Mouse (Mus musculus) MEL (cell line): ENCODE measurements around the gene Igdcc3. TPM values are rescaled to one million over a fixed set of nuclear protein-coding genes. Genes with fewer than 3 reads are reported as not detected.

Experiments
- DNase-seq: peaks from one replicate; pipeline ENCODE4 v3.0.0; 2011; ENCODE audit warnings: low read depth, low spot score
- H3K27ac ChIP-seq: 2 replicates; pipeline ENCODE4 v1.5.1; 2012; ENCODE audit warnings: low read depth, mild to moderate bottlenecking, control low read depth, low read length, moderate library complexity; ENCODE audit not compliant: control insufficient read depth
- H3K27me3 ChIP-seq, 2 experiments: fragments of 150-350 bp in 1 of 2; sonication (generic) in 1 of 2; 2 replicates each; pipeline ENCODE4 v1.6.1; 2012; ENCODE audit warnings: low read length in 2 of 2, mild to moderate bottlenecking in 2 of 2, improper control_type of control experiment in 1 of 2, moderate library complexity in 1 of 2; ENCODE audit not compliant: insufficient read depth in 2 of 2, control insufficient read depth in 1 of 2
- H3K36me3 ChIP-seq, 2 experiments: 2 replicates each; pipeline ENCODE4 v1.6.1; 2012 to 2014; ENCODE audit warnings: low read length in 2 of 2, improper control_type of control experiment in 1 of 2, inconsistent platforms in 1 of 2, mild to moderate bottlenecking in 1 of 2; ENCODE audit not compliant: insufficient read depth in 2 of 2, control insufficient read depth in 1 of 2
- H3K4me1 ChIP-seq, 2 experiments: fragments of 150-350 bp in 1 of 2; sonication (generic) in 1 of 2; 2 replicates each; pipeline ENCODE4 v1.6.1; 2012; ENCODE audit warnings: low read length in 2 of 2, improper control_type of control experiment in 1 of 2, mild to moderate bottlenecking in 1 of 2; ENCODE audit not compliant: insufficient read depth in 2 of 2, control insufficient read depth in 1 of 2
- H3K4me3 ChIP-seq, 2 experiments: fragments of 150-350 bp in 1 of 2; sonication (generic) in 1 of 2; 2 replicates each; pipeline ENCODE4 v1.5.1; 2012; ENCODE audit warnings: low read depth in 2 of 2, low read length in 2 of 2, mild to moderate bottlenecking in 2 of 2, moderate library complexity in 2 of 2, control low read depth in 1 of 2, improper control_type of control experiment in 1 of 2; ENCODE audit not compliant: control insufficient read depth in 1 of 2, insufficient read depth in 1 of 2
- H3K79me2 ChIP-seq: 2 replicates; pipeline ENCODE4 v1.6.1; 2012; ENCODE audit warnings: mild to moderate bottlenecking, low read length, moderate library complexity; ENCODE audit not compliant: control insufficient read depth, poor library complexity, insufficient read depth
- H3K9ac ChIP-seq: 2 replicates; pipeline ENCODE4 v1.6.1; 2012; ENCODE audit warnings: low read depth, mild to moderate bottlenecking, control low read depth, low read length, moderate library complexity; ENCODE audit not compliant: control insufficient read depth, poor library complexity, severe bottlenecking
- H3K9me3 ChIP-seq: fragments of 150-350 bp; sonication (generic); replicated peaks from 2 replicates; pipeline ENCODE4 v1.6.1; 2012; ENCODE audit warnings: mild to moderate bottlenecking, low read length, improper control_type of control experiment, moderate library complexity; ENCODE audit not compliant: insufficient read depth
- BHLHE40 ChIP-seq: IDR thresholded peaks from 2 replicates; pipeline ENCODE4 v1.6.1; 2012; ENCODE audit warnings: low read depth, mild to moderate bottlenecking, inconsistent platforms, low read length, improper control_type of control experiment, borderline replicate concordance
- CHD2 ChIP-seq: IDR thresholded peaks from 2 replicates; pipeline ENCODE4 v1.6.1; 2011; ENCODE audit warnings: low read length, improper control_type of control experiment
- CTCF ChIP-seq, 3 experiments: IDR thresholded peaks in 2 of 3; conservative IDR thresholded peaks in 1 of 3; 2 replicates each; pipeline ENCODE4 v1.5.1; 2011 to 2012; ENCODE audit warnings: low read length in 3 of 3, low read depth in 2 of 3, mild to moderate bottlenecking in 2 of 3, improper control_type of control experiment in 1 of 3, inconsistent platforms in 1 of 3, mixed read lengths in 1 of 3, moderate library complexity in 1 of 3; ENCODE audit not compliant: control insufficient read depth in 1 of 3, insufficient read depth in 1 of 3, poor library complexity in 1 of 3, severe bottlenecking in 1 of 3
- ELF1 ChIP-seq: IDR thresholded peaks from 2 replicates; pipeline ENCODE4 v1.6.1; 2014; ENCODE audit warnings: low read depth, mild to moderate bottlenecking, inconsistent platforms, low read length, improper control_type of control experiment, moderate library complexity
- ETS1 ChIP-seq: IDR thresholded peaks from 2 replicates; pipeline ENCODE4 v1.6.1; 2012; ENCODE audit warnings: low read depth, mild to moderate bottlenecking, inconsistent platforms, low read length, improper control_type of control experiment, moderate library complexity
- GABPA ChIP-seq: IDR thresholded peaks from 2 replicates; pipeline ENCODE4 v1.6.1; 2012; ENCODE audit warnings: low read depth, mild to moderate bottlenecking, inconsistent platforms, low read length, improper control_type of control experiment, moderate library complexity
- GATA1 ChIP-seq: IDR thresholded peaks from 2 replicates; pipeline ENCODE4 v1.6.1; 2011; ENCODE audit warnings: low read depth, low read length, improper control_type of control experiment
- HCFC1 ChIP-seq: IDR thresholded peaks from 2 replicates; pipeline ENCODE4 v1.6.1; 2012; ENCODE audit warnings: low read depth, mild to moderate bottlenecking, inconsistent platforms, low read length, improper control_type of control experiment, moderate library complexity
- KAT2A ChIP-seq: conservative IDR thresholded peaks from 2 replicates; pipeline ENCODE4 v1.6.1; 2012; ENCODE audit warnings: low read depth, low read length, improper control_type of control experiment, inconsistent platforms
- MAFK ChIP-seq: IDR thresholded peaks from 2 replicates; pipeline ENCODE4 v1.6.1; 2011; ENCODE audit warnings: low read depth, mild to moderate bottlenecking, low read length, improper control_type of control experiment, borderline replicate concordance
- MEF2A ChIP-seq: IDR thresholded peaks from 2 replicates; pipeline ENCODE4 v1.6.1; 2014; ENCODE audit warnings: low read depth, mild to moderate bottlenecking, inconsistent platforms, low read length, improper control_type of control experiment; ENCODE audit not compliant: poor library complexity, insufficient replicate concordance, severe bottlenecking; ENCODE audit errors: extremely low read depth
- MXI1 ChIP-seq: IDR thresholded peaks from 2 replicates; pipeline ENCODE4 v1.6.1; 2011; ENCODE audit warnings: mild to moderate bottlenecking, low read depth, low read length, improper control_type of control experiment
- MYB ChIP-seq: IDR thresholded peaks from 2 replicates; pipeline ENCODE4 v1.6.1; 2011; ENCODE audit warnings: mild to moderate bottlenecking, low read depth, low read length, improper control_type of control experiment
- MYC ChIP-seq: IDR thresholded peaks from 2 replicates; pipeline ENCODE4 v1.6.1; 2011; ENCODE audit warnings: low read depth, mild to moderate bottlenecking, low read length, improper control_type of control experiment, moderate library complexity
- NELFE ChIP-seq: IDR thresholded peaks from 2 replicates; pipeline ENCODE4 v1.6.1; 2011; ENCODE audit warnings: low read depth, low read length, improper control_type of control experiment
- NRF1 ChIP-seq: IDR thresholded peaks from 2 replicates; pipeline ENCODE4 v1.6.1; 2014; ENCODE audit warnings: low read depth, mild to moderate bottlenecking, inconsistent platforms, low read length, improper control_type of control experiment, moderate library complexity; ENCODE audit not compliant: poor library complexity, insufficient read depth, severe bottlenecking
- POLR2A ChIP-seq, 2 experiments: IDR thresholded peaks; 2 replicates each; pipeline ENCODE4 v1.6.1; 2011 to 2012; ENCODE audit warnings: low read length in 2 of 2, mild to moderate bottlenecking in 2 of 2, control low read depth in 1 of 2, improper control_type of control experiment in 1 of 2, low read depth in 1 of 2, moderate library complexity in 1 of 2; ENCODE audit not compliant: control insufficient read depth in 1 of 2, insufficient read depth in 1 of 2, poor library complexity in 1 of 2
- POLR2AphosphoS2 ChIP-seq: IDR thresholded peaks from 2 replicates; pipeline ENCODE4 v1.6.1; 2011; ENCODE audit warnings: low read length, improper control_type of control experiment
- POLR2AphosphoS5 ChIP-seq: IDR thresholded peaks from 2 replicates; pipeline ENCODE4 v1.6.1; 2012; ENCODE audit warnings: low read depth, borderline replicate concordance, mild to moderate bottlenecking, inconsistent platforms, low read length, moderate library complexity, mixed read lengths
- RAD21 ChIP-seq: IDR thresholded peaks from 2 replicates; pipeline ENCODE4 v1.6.1; 2011; ENCODE audit warnings: mild to moderate bottlenecking, low read depth, low read length, improper control_type of control experiment
- TAL1 ChIP-seq: IDR thresholded peaks from 2 replicates; pipeline ENCODE4 v1.6.1; 2012; ENCODE audit warnings: mild to moderate bottlenecking, inconsistent platforms, low read length, moderate library complexity, mixed read lengths
- TBP ChIP-seq: IDR thresholded peaks from 2 replicates; pipeline ENCODE4 v1.8.0; 2011; ENCODE audit warnings: low read depth, low read length, improper control_type of control experiment
- TCF12 ChIP-seq: IDR thresholded peaks from 2 replicates; pipeline ENCODE4 v1.6.1; 2014; ENCODE audit warnings: low read depth, mild to moderate bottlenecking, inconsistent platforms, low read length, improper control_type of control experiment, moderate library complexity
- UBTF ChIP-seq: IDR thresholded peaks from 2 replicates; pipeline ENCODE4 v1.6.1; 2012; ENCODE audit warnings: low read depth, mild to moderate bottlenecking, inconsistent platforms, low read length, improper control_type of control experiment, moderate library complexity, borderline replicate concordance; ENCODE audit not compliant: insufficient read depth
- USF1 ChIP-seq: IDR thresholded peaks from 2 replicates; pipeline ENCODE4 v1.6.1; 2014; ENCODE audit warnings: low read depth, mild to moderate bottlenecking, inconsistent platforms, low read length, improper control_type of control experiment, moderate library complexity
- USF2 ChIP-seq, 2 experiments: IDR thresholded peaks; 2 replicates each; pipeline ENCODE4 v1.6.1; 2011 to 2012; ENCODE audit warnings: improper control_type of control experiment in 2 of 2, low read length in 2 of 2, borderline replicate concordance in 1 of 2, inconsistent platforms in 1 of 2, low read depth in 1 of 2, mild to moderate bottlenecking in 1 of 2; ENCODE audit not compliant: insufficient read depth in 1 of 2
- ZKSCAN1 ChIP-seq: IDR thresholded peaks from 2 replicates; pipeline ENCODE4 v1.6.1; 2012; ENCODE audit warnings: low read depth, mild to moderate bottlenecking, inconsistent platforms, low read length, improper control_type of control experiment, moderate library complexity
- ZMIZ1 ChIP-seq: IDR thresholded peaks from 2 replicates; pipeline ENCODE4 v1.6.1; 2012; ENCODE audit warnings: low read depth, mild to moderate bottlenecking, inconsistent platforms, low read length, improper control_type of control experiment, moderate library complexity
- polyA plus RNA-seq, 2 experiments: library from polyadenylated mRNA; stranded (reverse) in 1 of 2; unstranded in 1 of 2; fragments of >175 nt in 1 of 2; fragments of >200 nt in 1 of 2; gene quantifications; 2 replicates each; pipeline versions ENCODE4 v1.2.1 to v1.2.4; 2012; ENCODE audit warnings: low replicate concordance in 2 of 2, low read depth in 1 of 2; ENCODE audit not compliant: insufficient read length in 2 of 2, insufficient read depth in 1 of 2, missing spikeins in 1 of 2
- total RNA-seq: library from RNA; depleted of rRNA; stranded (reverse); fragments of 300-350 nt; gene quantifications from 2 replicates; pipeline ENCODE4 v1.2.3, GENCODE M21; 2012

Gene Igdcc3
- total and polyA plus RNA-seq, 3 experiments = not detected

DNA sequence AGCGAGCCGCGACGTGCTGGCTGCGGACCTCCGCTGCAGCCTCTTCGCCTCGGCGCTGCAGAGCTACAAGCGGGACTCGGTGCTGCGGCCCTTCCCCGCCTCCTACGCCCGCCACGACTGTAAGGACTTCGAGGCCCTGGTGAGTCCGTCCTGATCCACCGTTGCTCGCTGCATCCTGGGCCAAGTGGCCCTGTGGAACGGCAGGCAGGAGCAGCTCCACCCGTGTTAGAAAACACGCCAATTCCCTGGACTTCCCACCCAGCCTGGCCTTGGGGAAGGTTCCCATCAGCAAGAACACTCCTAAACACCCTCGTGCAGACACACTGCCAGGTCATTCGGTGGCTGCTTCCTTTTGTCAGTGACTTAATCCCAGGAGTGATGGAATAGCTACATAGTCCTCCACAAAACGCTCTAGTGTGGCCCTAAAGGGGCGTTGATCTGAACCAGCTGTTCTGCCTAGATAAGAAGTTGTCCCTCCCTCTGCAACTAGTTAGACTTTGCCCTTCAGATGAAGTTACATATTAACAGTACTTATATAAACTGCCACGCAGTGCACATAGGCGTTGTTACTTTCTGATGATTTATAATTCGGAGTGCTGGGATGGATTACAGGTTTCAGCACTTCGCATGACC lies 74.6 kb downstream of the Igdcc3 start (continued):
- TF ChIP-seq MYC = peak; percentile 72
- TF ChIP-seq MAFK = peak; percentile 47
- no peak for TF ChIP-seq CTCF (IDR thresholded peaks at IDR 0.05 in 2 of 3, conservative IDR thresholded peaks at IDR 0.05 in 1 of 3; ENCODE audit: control insufficient read depth in 1 of 3, insufficient read depth in 1 of 3, low read depth in 2 of 3, low read length in 3 of 3, poor library complexity in 1 of 3, severe bottlenecking in 1 of 3)
- peak; percentile 93 for TF ChIP-seq TCF12
- TF ChIP-seq NRF1 = no peak
- peak; percentile 61 for TF ChIP-seq HCFC1
- peak; percentile 99 for TF ChIP-seq ETS1
- TF ChIP-seq KAT2A = 0 out of 2 replicates have a peak, but pooled peaks have one; percentile 17
- no peak for TF ChIP-seq ZKSCAN1
- peak; percentile 83 for TF ChIP-seq MXI1

DNA sequence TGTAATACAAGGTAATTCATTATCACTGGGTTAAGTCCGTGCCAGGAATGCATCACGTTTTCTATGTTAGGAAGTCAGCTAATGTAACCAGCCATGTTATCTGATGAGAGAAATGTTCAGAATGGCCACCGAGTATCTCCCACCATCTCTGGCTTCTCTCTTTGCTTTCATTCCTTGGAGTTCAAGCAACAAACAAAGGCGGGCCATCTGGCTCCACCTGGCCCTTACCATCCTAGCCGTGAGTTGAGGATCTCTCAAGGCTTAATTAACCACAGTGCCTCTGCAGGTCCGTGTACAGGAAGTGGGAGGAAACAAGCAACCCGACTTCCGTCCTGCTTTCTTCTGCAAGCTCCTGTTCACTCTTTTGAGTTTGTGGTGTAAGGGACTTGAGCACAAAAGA lies 76.0 kb downstream of the Igdcc3 start:
- Histone ChIP-seq H3K9ac (peak overlapping the region; percentile 65), H3K9me3 (no peaks in the 10 kb centered on the region), H3K27ac (peak overlapping the region; percentile 93), H3K4me1 (peaks cover 5 to 10% of the 10 kb centered on the region in 2 experiments; a peak in 3 of 4 replicates), H3K79me2 (peaks cover 3% of the 10 kb centered on the region; the same call in 1 of the 2 replicates), H3K36me3 (peaks cover 0 to 12% of the 10 kb centered on the region in 2 experiments; a peak in 2 of 4 replicates)
- DNase-seq = peak; percentile 89
- TF ChIP-seq ZMIZ1 (peak; percentile 73; the same call in 1 of the 2 replicates), UBTF (no peak), CHD2 (no peak), GATA1 (peak; percentile 54), USF1 (no peak), HCFC1 (peak; percentile 69), NELFE (peak; percentile 76), MYB (no peak), MXI1 (peak; percentile 40), MEF2A (no peak), POLR2A (IDR thresholded peaks at IDR 0.05; ENCODE audit: control insufficient read depth in 1 of 2, insufficient read depth in 1 of 2, low read depth in 1 of 2, low read length in 2 of 2, poor library complexity in 1 of 2) (peak; percentile 22 to 88; a peak in 2 of 4 replicates), GABPA (no peak), RAD21 (no peak), POLR2AphosphoS2 (peak; percentile 52), NRF1 (no peak), USF2 (IDR thresholded peaks at IDR 0.05; ENCODE audit: borderline replicate concordance in 1 of 2, insufficient read depth in 1 of 2, low read depth in 1 of 2, low read length in 2 of 2) (no peak), TBP (peak; percentile 75), CTCF (IDR thresholded peaks at IDR 0.05 in 2 of 3, conservative IDR thresholded peaks at IDR 0.05 in 1 of 3; ENCODE audit: control insufficient read depth in 1 of 3, insufficient read depth in 1 of 3, low read depth in 2 of 3, low read length in 3 of 3, poor library complexity in 1 of 3, severe bottlenecking in 1 of 3) (no peak), ELF1 (peak; percentile 71), TAL1 (no peak), MYC (peak; percentile 10; the same call in 1 of the 2 replicates), POLR2AphosphoS5 (no peak; the same call in 1 of the 2 replicates), BHLHE40 (peak; percentile 68; the same call in 1 of the 2 replicates)
- TF ChIP-seq, all 39 proteins: peak for 11
- H3K4me3 ChIP-seq = peak overlapping the region; percentile 55 to 62
- H3K27me3 ChIP-seq = no peaks in the 10 kb centered on the region
